Mouse (Mus musculus) forebrain, embryonic 11.5 days (tissue): ENCODE data around the gene Tmem119. TPM values are rescaled to one million over a fixed set of nuclear protein-coding genes. Genes with fewer than 3 reads are reported as not detected.
"Not testable (repeated sequence)": the region's sequence is repeated elsewhere in the genome, so short reads cannot be mapped to it uniquely, and the experiment has no call there.

ENCODE experiments used
- ATAC-seq: fragments of 200-750 bp; cut with Nextera tagmentation; replicated peaks from 2 replicates; pipeline ENCODE4 v1.8.0; 2017; ENCODE audit warnings: moderate TSS enrichment; ENCODE audit not compliant: low FRiP score
- DNase-seq: peaks from one replicate; pipeline ENCODE4 v3.0.0-alpha.2; 2017; ENCODE audit warnings: low spot score
- H3K27ac ChIP-seq: fragments of 300-500 bp; sonication (generic); 2 replicates; pipeline ENCODE4 v1.5.1; 2014; ENCODE audit warnings: low read depth, low read length
- H3K27me3 ChIP-seq: fragments of 300-500 bp; sonication (generic); 2 replicates; pipeline ENCODE4 v1.6.1; 2014; ENCODE audit warnings: mild to moderate bottlenecking, low read length, mixed read lengths; ENCODE audit not compliant: control insufficient read depth, insufficient read depth
- H3K36me3 ChIP-seq: fragments of 300-500 bp; sonication (generic); 2 replicates; pipeline ENCODE4 v1.6.1; 2014; ENCODE audit warnings: mild to moderate bottlenecking, low read length, moderate library complexity, mixed read lengths; ENCODE audit not compliant: control insufficient read depth, insufficient read depth
- H3K4me1 ChIP-seq: fragments of 300-500 bp; sonication (generic); replicated peaks from 2 replicates; pipeline ENCODE4 v1.6.1; 2014; ENCODE audit warnings: low read length, mixed read lengths; ENCODE audit not compliant: control insufficient read depth, insufficient read depth
- H3K4me2 ChIP-seq: fragments of 300-500 bp; sonication (generic); 2 replicates; pipeline ENCODE4 v1.6.1; 2014; ENCODE audit warnings: low read depth, mild to moderate bottlenecking, low read length, moderate library complexity, mixed read lengths; ENCODE audit not compliant: severe bottlenecking
- H3K4me3 ChIP-seq: fragments of 300-500 bp; sonication (generic); 2 replicates; pipeline ENCODE4 v1.5.1; 2014; ENCODE audit warnings: low read depth, low read length
- H3K9ac ChIP-seq: fragments of 300-500 bp; sonication (generic); 2 replicates; pipeline ENCODE4 v1.6.1; 2014; ENCODE audit warnings: low read length
- H3K9me3 ChIP-seq: fragments of 300-500 bp; sonication (generic); 2 replicates; pipeline ENCODE4 v1.6.1; 2016; ENCODE audit warnings: low read length, mixed read lengths; ENCODE audit not compliant: control insufficient read depth
- WGBS: fragments of 180-500 bp; shearing (Covaris S2); extraction: QIAGEN DNeasy Blood & Tissue Kit; methylation state at CpG from one replicate; pipeline ENCODE4 v1.1.7; 2014; 5-methylcytosine and 5-hydroxymethylcytosine counted together
- polyA plus RNA-seq: library from polyadenylated mRNA; unstranded; fragments of >200 nt; fragmentation: Nextera tagmentation; extraction: Ambion mirVana; gene quantifications from 2 replicates; pipeline ENCODE4 v1.2.1, GENCODE M21; 2014

The Tmem119 gene
- polyA plus RNA-seq, 1 experiment from 2014 or later: 11.6 TPM

DNA sequence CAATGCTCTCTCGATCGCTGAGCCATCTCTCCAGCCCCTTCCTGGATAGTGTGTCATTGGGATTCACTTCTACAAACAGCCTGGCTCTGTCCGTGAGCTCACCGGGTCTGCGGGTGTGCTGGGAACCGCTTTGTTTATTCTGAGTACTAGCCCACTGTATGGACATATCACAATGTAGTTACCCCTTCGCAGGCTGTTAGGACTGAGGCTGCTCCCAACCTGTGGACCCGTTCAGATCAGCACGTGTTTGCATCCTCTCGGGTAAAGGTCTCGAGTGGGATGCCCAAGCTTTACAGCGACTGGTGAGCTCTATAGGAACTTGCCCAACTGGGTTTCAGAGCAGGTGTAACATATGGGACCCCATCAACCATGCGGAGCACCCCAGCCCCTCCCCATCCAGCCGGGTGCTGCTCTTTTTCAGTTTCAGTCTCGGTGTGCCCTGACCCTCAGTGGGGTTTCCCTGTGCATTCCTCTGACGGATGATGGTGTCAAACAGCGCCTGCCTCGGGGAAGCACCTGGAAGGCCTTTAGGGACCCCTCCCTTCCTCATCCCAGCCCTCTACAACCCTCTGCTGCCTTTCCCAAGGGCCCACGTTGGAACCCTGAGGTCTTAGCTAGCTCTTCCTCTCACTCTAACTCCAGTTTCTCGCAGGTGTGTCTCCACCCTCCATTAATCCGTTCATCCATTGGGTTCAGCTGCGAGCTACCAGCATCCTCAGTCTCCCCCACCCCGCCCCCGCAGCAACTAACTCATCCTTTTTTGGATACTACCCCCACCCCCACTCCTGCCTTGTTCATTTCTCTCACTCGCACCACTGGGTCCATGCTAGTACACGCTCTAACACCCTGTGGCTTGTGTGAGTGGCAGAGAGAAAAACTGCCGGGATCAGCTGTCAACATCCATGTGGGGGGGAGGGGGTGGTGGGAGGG, 14.1 kb upstream of the Tmem119 start:
- H3K4me3 ChIP-seq: no peak overlapping the region
- DNase-seq (no peak), ATAC-seq (no peak)
- H3K27me3 ChIP-seq: no peaks in the 10 kb centered on the region
- H3K4me2 ChIP-seq: no peak overlapping the region
- peaks cover 3% of the 10 kb centered on the region; the same call in 1 of the 2 replicates for H3K4me1 ChIP-seq
- no peaks in the 10 kb centered on the region; the same call in 1 of the 2 replicates for H3K9me3 ChIP-seq
- H3K36me3 ChIP-seq: no peaks in the 10 kb centered on the region
- 39% methylated on average over 27 of the region's 27 CpGs for WGBS
- H3K9ac ChIP-seq: no peak overlapping the region
- no peak overlapping the region for H3K27ac ChIP-seq

DNA sequence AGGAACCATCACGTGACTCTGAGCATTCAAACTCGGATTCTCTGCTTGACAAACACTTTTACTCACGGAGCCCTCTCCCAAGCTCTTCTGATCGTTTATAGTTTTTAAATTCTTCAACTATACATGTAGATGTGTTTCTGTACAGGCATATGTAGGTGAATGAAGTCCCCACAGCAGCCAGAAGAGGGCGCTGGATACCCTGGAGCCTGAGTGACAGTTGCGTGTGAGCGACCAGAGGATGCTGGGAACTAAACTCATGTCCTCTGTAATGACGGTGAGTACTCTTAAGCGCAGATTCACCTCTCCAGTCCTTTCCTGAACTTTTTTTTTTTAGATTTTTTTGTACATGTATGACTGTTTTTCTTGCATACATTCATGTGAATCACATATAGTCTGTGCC, 13.3 kb upstream of the Tmem119 start:
- H3K9me3 ChIP-seq: no peaks in the 10 kb centered on the region; the same call in 1 of the 2 replicates
- H3K4me1 ChIP-seq: peaks cover 3% of the 10 kb centered on the region; the same call in 1 of the 2 replicates
- no peak overlapping the region for H3K9ac ChIP-seq
- ATAC-seq: no peak
- no peak overlapping the region for H3K4me3 ChIP-seq
- no peak overlapping the region for H3K4me2 ChIP-seq
- no peak overlapping the region for H3K27ac ChIP-seq
- H3K36me3 ChIP-seq: no peaks in the 10 kb centered on the region
- no peaks in the 10 kb centered on the region for H3K27me3 ChIP-seq
- 29% methylated on average over 9 of the region's 9 CpGs for WGBS
- no peak for DNase-seq

DNA sequence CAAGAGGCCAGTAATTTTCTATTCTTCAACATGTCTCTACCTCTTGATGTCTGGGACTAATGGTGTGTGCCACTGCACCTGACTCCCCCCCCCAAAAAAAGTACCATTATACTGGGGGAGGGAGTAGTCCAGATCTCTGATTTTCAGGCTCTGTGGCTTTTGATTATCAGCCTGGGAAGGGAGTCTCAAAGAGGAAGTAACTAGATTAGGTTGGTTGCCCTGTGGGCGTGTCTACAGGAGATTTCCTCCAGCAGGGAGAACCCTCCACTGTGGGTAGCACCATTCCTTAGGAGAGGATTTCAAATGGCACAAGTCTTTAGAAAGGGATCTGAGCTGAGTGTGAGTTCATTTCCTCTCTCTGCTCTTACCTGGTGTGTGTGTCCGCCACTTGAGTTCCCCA, 12.3 kb upstream of the Tmem119 start:
- H3K27me3 ChIP-seq: no peaks in the 10 kb centered on the region
- ATAC-seq (no peak), DNase-seq (no peak)
- no peak overlapping the region for H3K27ac ChIP-seq
- H3K9ac ChIP-seq: no peak overlapping the region
- no peaks in the 10 kb centered on the region; the same call in 1 of the 2 replicates for H3K9me3 ChIP-seq
- 93% methylated on average over 2 of the region's 2 CpGs for WGBS
- H3K4me3 ChIP-seq: no peak overlapping the region
- no peak overlapping the region for H3K4me2 ChIP-seq
- H3K4me1 ChIP-seq: peaks cover 3% of the 10 kb centered on the region; the same call in 1 of the 2 replicates
- H3K36me3 ChIP-seq: no peaks in the 10 kb centered on the region

DNA sequence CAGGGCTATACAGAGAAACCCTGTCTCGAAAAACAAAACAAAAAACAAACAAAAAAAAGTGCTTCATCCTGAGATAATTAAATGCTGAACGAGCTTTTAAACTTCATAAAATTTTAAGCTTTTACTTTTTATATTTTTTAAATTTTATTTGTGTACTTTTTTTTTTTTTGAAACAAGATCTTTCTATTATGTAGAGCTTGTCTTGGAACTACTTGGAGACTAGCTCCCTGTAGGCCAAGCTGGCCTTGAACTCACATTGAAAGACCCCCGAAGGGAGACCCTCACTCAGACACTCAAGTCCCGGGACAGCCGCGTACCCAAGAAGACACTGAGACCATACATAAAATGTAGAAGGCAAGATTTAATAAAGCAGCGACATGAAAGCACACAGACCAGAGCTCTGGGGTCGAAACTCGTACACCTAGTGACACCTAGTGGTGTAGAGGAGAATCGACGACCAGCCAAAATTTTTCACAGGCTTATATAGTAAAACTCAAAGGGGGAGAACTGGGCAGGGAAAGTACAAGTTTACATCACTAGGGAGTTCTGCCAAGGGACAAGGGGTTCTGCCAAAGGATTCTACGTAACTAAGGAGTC, 11.6 kb upstream of the Tmem119 start:
- not testable (repeated sequence) for H3K4me3 ChIP-seq, H3K27ac ChIP-seq, H3K36me3 ChIP-seq, H3K9ac ChIP-seq, H3K4me1 ChIP-seq, H3K4me2 ChIP-seq, H3K27me3 ChIP-seq, H3K9me3 ChIP-seq, ATAC-seq, DNase-seq
- WGBS: 25% methylated on average over 11 of the region's 12 CpGs

DNA sequence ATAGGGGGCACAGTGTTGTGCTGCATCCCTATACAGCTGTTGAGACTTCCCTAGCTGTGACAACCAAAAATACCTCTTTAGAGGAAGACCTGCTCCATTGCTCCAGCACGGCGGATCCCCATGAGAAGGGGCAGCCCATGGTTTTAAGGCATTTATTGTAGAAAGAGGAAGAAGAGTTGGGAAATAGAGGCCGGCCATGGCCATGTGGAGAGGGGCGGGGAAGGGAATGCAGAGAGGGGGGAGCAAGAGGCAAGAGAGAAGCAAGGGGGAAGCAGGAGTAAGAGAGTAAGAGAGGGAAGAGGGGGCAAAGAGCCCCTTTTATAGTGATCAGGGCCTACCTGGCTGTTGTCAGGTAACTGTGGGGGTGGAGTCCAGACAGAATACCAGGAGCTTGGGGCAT, 9.8 kb upstream of the Tmem119 start:
- no peaks in the 10 kb centered on the region for H3K27me3 ChIP-seq
- no peak overlapping the region for H3K27ac ChIP-seq
- WGBS: 93% methylated on average over 4 of the region's 4 CpGs
- H3K36me3 ChIP-seq: no peaks in the 10 kb centered on the region
- no peak overlapping the region for H3K4me3 ChIP-seq
- no peak overlapping the region for H3K4me2 ChIP-seq
- DNase-seq (no peak), ATAC-seq (no peak)
- no peaks in the 10 kb centered on the region for H3K4me1 ChIP-seq
- H3K9ac ChIP-seq: no peak overlapping the region
- no peaks in the 10 kb centered on the region; the same call in 1 of the 2 replicates for H3K9me3 ChIP-seq

DNA sequence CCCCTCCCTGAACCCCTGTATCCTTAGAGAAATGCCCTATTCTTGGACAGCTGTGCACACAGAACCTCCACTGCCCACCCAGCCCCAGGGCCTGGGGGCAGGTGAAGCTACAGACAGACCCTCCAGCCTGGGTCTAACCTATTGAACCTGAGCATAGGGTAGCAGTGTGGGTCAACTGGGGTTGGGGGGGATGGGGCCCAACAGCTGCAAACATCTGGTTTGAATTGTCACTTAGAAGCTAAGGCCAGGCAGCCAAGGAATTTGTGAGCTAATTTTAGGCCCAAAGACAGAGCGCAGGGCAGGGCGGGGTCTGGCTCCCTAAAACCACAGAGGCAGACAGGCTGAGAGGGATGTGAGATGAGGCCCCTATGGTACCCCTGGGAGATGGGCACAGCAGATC, 7.9 kb upstream of the Tmem119 start:
- H3K4me1 ChIP-seq: no peaks in the 10 kb centered on the region
- H3K4me3 ChIP-seq: no peak overlapping the region
- no peaks in the 10 kb centered on the region for H3K27me3 ChIP-seq
- no peak for DNase-seq
- H3K9ac ChIP-seq: no peak overlapping the region
- no peak overlapping the region for H3K4me2 ChIP-seq
- 79% methylated on average over 2 of the region's 2 CpGs for WGBS
- H3K36me3 ChIP-seq: no peaks in the 10 kb centered on the region
- no peak overlapping the region for H3K27ac ChIP-seq
- no peaks in the 10 kb centered on the region; the same call in 1 of the 2 replicates for H3K9me3 ChIP-seq
- no peak for ATAC-seq

DNA sequence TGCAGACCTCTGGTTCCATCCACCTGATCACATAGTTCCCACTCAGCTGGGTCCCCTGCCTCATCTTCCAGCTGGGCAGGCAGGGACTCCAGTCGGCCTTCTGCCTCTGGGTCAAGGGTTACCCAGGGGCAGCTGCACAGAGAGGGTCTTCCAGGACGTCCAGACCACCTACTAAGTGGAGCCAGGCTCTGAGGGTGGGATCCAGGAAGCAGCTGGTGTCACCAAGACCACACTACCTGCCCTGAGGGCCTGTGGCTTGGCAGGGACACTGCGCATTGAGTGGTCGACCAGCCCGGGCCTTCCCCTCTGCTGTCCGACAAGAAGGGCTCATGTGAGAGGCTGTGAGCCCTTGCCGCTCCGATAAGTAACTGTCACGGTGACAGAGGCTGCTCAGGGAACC, 7.4 kb upstream of the Tmem119 start:
- H3K27ac ChIP-seq: no peak overlapping the region
- WGBS: 65% methylated on average over 9 of the region's 9 CpGs
- no peak for ATAC-seq
- H3K36me3 ChIP-seq: no peaks in the 10 kb centered on the region
- DNase-seq: no peak
- no peak overlapping the region for H3K9ac ChIP-seq
- no peaks in the 10 kb centered on the region; the same call in 1 of the 2 replicates for H3K9me3 ChIP-seq
- H3K4me2 ChIP-seq: no peak overlapping the region
- H3K4me1 ChIP-seq: no peaks in the 10 kb centered on the region
- no peaks in the 10 kb centered on the region for H3K27me3 ChIP-seq
- H3K4me3 ChIP-seq: no peak overlapping the region

DNA sequence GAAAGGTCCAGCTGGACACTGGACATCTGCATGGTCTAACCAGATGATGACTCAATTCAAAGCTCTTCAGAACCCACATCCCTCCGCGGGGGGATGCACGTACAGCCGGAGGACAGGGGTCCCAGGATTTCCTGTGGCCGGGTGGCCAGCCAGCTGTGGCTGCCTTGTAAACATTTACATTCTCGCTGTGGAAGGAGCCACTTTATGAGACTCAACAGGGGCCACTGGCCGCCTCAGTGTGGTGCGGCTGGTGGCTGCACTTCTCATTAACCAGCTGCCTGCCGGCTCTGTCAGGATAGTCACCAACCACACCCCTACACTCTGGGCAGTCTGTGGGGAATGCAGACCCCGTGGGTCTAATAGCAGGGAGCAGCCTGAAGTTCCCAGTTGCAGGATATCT, 6.1 kb upstream of the Tmem119 start:
- no peak for DNase-seq
- H3K36me3 ChIP-seq: no peaks in the 10 kb centered on the region
- no peaks in the 10 kb centered on the region for H3K27me3 ChIP-seq
- H3K4me2 ChIP-seq: no peak overlapping the region
- no peak overlapping the region for H3K27ac ChIP-seq
- H3K9me3 ChIP-seq: no peaks in the 10 kb centered on the region; the same call in 1 of the 2 replicates
- no peaks in the 10 kb centered on the region for H3K4me1 ChIP-seq
- WGBS: 46% methylated on average over 10 of the region's 10 CpGs
- ATAC-seq: no peak
- H3K9ac ChIP-seq: no peak overlapping the region
- H3K4me3 ChIP-seq: no peak overlapping the region
